Mouse (Mus musculus): Measurements from ENCODE around the gene Fmnl1.

- TF ChIP-seq POLR2A (IDR thresholded peaks at IDR 0.05; ENCODE audit: borderline replicate concordance, insufficient read depth, low read length): no peak
- no peak for TF ChIP-seq CTCF (IDR thresholded peaks at IDR 0.05; ENCODE audit: borderline replicate concordance, insufficient read depth, low read depth, low read length)
Measured at GRCm38 (mm10) chr11:103172392-103173040, 1.6 kb downstream of the Fmnl1 start.

Measured in cerebellum, adult 2 months (tissue).